Mouse (Mus musculus): ENCODE measurements around the gene Zswim7. TPM values are rescaled to one million over a fixed set of nuclear protein-coding genes. Genes with fewer than 3 reads are reported as not detected.
"Not testable (repeated sequence)": the region's sequence is repeated elsewhere in the genome, so short reads cannot be mapped to it uniquely, and the experiment has no call there.

Gene Zswim7
- polyA plus RNA-seq, 1 experiment from 2014 or later: 11.2 TPM

DNA sequence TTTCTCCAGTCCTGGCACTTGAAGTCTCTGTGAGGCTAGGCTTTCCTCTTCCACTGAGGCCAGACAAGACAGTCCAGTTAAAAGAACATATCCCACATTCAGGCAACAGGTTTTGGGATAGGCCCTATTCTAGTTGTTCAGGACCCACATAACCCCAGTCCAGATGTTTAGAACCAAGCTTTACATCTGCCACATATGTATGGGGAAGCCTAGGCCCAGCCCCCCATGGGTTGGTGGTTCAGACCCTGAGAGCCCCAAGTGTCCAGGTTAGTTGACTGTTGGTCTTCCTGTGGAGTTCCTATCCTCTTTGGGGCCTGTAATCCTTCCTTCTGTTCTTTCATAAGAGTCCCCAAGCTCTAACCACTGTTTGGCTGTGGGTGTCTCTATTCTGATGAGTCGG lies 6.5 kb upstream of the Zswim7 start:
- Histone ChIP-seq H3K9me3 (ENCODE audit: control insufficient read depth, low read length) (no peaks in the 10 kb centered on the region), H3K4me3 (replicated peaks; ENCODE audit: low read length) (no peak overlapping the region), H3K4me1 (replicated peaks; ENCODE audit: control insufficient read depth, insufficient read depth, low read length) (no peaks in the 10 kb centered on the region), H3K27ac (ENCODE audit: low read length) (no peak overlapping the region), H3K36me3 (ENCODE audit: control insufficient read depth, insufficient read depth) (peaks cover 20% of the 10 kb centered on the region), H3K4me2 (ENCODE audit: low read length) (no peak overlapping the region), H3K9ac (replicated peaks; ENCODE audit: low read depth, low read length) (no peak overlapping the region), H3K27me3 (replicated peaks; ENCODE audit: control insufficient read depth, insufficient read depth, low read length) (no peaks in the 10 kb centered on the region)
- ATAC-seq: no peak
- 100% methylated on average over 1 of the region's 1 CpGs for WGBS

GRCm38 (mm10) chr11:62285020-62285419 lies 3.8 kb upstream of the Zswim7 start:
- no peak for ATAC-seq
- Histone ChIP-seq H3K9me3 (ENCODE audit: control insufficient read depth, low read length) (no peaks in the 10 kb centered on the region), H3K27me3 (replicated peaks; ENCODE audit: control insufficient read depth, insufficient read depth, low read length) (no peaks in the 10 kb centered on the region), H3K27ac (ENCODE audit: low read length) (no peak overlapping the region), H3K4me2 (ENCODE audit: low read length) (no peak overlapping the region), H3K9ac (replicated peaks; ENCODE audit: low read depth, low read length) (no peak overlapping the region), H3K4me1 (replicated peaks; ENCODE audit: control insufficient read depth, insufficient read depth, low read length) (peaks cover 8% of the 10 kb centered on the region), H3K4me3 (replicated peaks; ENCODE audit: low read length) (no peak overlapping the region), H3K36me3 (ENCODE audit: control insufficient read depth, insufficient read depth) (peaks cover 20% of the 10 kb centered on the region)
- 88% methylated on average over 8 of the region's 8 CpGs for WGBS

DNA sequence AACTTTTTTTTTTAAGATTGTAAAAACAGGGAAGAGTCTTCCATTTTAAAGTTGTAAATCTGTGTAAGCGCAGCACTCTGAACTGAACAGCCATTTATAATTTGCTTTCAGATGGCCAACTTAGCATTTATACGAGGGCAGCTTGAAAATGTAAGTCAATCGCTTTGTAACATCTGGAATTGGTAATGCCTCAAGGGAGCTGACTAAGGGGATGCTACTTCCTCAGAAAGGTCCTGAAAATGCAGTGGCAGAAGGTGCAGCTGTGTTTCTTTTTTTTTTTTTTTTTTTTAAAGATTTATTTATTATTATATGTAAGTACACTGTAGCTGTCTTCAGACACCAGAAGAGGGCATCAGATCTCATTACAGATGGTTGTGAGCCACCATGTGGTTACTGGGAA lies 2.8 kb upstream of the Zswim7 start:
- not testable (repeated sequence) for H3K9me3 ChIP-seq (ENCODE audit: control insufficient read depth, low read length); H3K9ac ChIP-seq (replicated peaks; ENCODE audit: low read depth, low read length); ATAC-seq; H3K27ac ChIP-seq (ENCODE audit: low read length); H3K4me1 ChIP-seq (replicated peaks; ENCODE audit: control insufficient read depth, insufficient read depth, low read length); H3K4me2 ChIP-seq (ENCODE audit: low read length); H3K27me3 ChIP-seq (replicated peaks; ENCODE audit: control insufficient read depth, insufficient read depth, low read length); H3K4me3 ChIP-seq (replicated peaks; ENCODE audit: low read length)
- H3K36me3 ChIP-seq (ENCODE audit: control insufficient read depth, insufficient read depth): peaks cover 20% of the 10 kb centered on the region
- 90% methylated on average over 3 of the region's 3 CpGs for WGBS

GRCm38 (mm10) chr11:62281601-62281997 lies 424 bp upstream of the Zswim7 start:
- H3K9ac ChIP-seq (replicated peaks; ENCODE audit: low read depth, low read length): peak overlapping the region; percentile 90
- no peaks in the 10 kb centered on the region for H3K27me3 ChIP-seq (replicated peaks; ENCODE audit: control insufficient read depth, insufficient read depth, low read length)
- H3K4me3 ChIP-seq (replicated peaks; ENCODE audit: low read length): peak overlapping the region; percentile 94
- H3K9me3 ChIP-seq (ENCODE audit: control insufficient read depth, low read length): no peaks in the 10 kb centered on the region
- H3K4me1 ChIP-seq (replicated peaks; ENCODE audit: control insufficient read depth, insufficient read depth, low read length): peaks cover 8% of the 10 kb centered on the region
- peak overlapping the region; percentile 88 for H3K27ac ChIP-seq (ENCODE audit: low read length)
- no peak; the same call in 1 of the 2 replicates for ATAC-seq
- H3K36me3 ChIP-seq (ENCODE audit: control insufficient read depth, insufficient read depth): peaks cover 13% of the 10 kb centered on the region
- peak overlapping the region; percentile 82 for H3K4me2 ChIP-seq (ENCODE audit: low read length)
- 1% methylated on average over 28 of the region's 57 CpGs for WGBS

DNA sequence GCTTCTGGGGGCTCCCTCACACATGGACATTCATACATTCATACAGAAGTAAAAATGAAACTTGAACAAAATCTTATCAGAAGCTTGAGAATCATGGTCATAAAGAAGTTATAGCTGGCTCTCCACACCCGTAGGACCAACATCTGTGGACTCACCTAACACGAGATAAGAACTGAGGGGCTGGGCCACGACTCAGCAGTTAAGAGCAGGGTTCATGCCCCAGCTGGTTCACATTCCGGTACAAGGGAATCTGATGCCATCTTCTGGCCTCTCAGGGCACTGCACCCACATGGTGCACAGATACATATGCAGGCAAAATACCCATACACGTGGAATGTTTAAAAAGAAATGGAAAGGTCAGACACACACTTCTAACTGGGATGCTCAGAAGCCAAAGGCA lies 3.1 kb downstream of the Zswim7 start:
- no peak overlapping the region for H3K9ac ChIP-seq (replicated peaks; ENCODE audit: low read depth, low read length)
- no peak overlapping the region for H3K4me3 ChIP-seq (replicated peaks; ENCODE audit: low read length)
- H3K9me3 ChIP-seq (ENCODE audit: control insufficient read depth, low read length): no peaks in the 10 kb centered on the region
- H3K27ac ChIP-seq (ENCODE audit: low read length): no peak overlapping the region
- WGBS: 29% methylated on average over 5 of the region's 5 CpGs
- H3K4me2 ChIP-seq (ENCODE audit: low read length): no peak overlapping the region
- no peaks in the 10 kb centered on the region for H3K27me3 ChIP-seq (replicated peaks; ENCODE audit: control insufficient read depth, insufficient read depth, low read length)
- H3K36me3 ChIP-seq (ENCODE audit: control insufficient read depth, insufficient read depth): no peaks in the 10 kb centered on the region
- no peak for ATAC-seq
- H3K4me1 ChIP-seq (replicated peaks; ENCODE audit: control insufficient read depth, insufficient read depth, low read length): peaks cover 8% of the 10 kb centered on the region

- Histone ChIP-seq H3K36me3 (ENCODE audit: control insufficient read depth, insufficient read depth) (no peaks in the 10 kb centered on the region), H3K4me2 (ENCODE audit: low read length) (no peak overlapping the region), H3K9me3 (ENCODE audit: control insufficient read depth, low read length) (no peaks in the 10 kb centered on the region), H3K4me3 (replicated peaks; ENCODE audit: low read length) (no peak overlapping the region), H3K4me1 (replicated peaks; ENCODE audit: control insufficient read depth, insufficient read depth, low read length) (peaks cover 5% of the 10 kb centered on the region), H3K27ac (ENCODE audit: low read length) (no peak overlapping the region), H3K27me3 (replicated peaks; ENCODE audit: control insufficient read depth, insufficient read depth, low read length) (no peaks in the 10 kb centered on the region), H3K9ac (replicated peaks; ENCODE audit: low read depth, low read length) (no peak overlapping the region)
- 74% methylated on average over 8 of the region's 8 CpGs for WGBS
- ATAC-seq: no peak
These were observed 4.1 kb downstream of the Zswim7 start for GRCm38 (mm10) chr11:62277086-62277485.

DNA sequence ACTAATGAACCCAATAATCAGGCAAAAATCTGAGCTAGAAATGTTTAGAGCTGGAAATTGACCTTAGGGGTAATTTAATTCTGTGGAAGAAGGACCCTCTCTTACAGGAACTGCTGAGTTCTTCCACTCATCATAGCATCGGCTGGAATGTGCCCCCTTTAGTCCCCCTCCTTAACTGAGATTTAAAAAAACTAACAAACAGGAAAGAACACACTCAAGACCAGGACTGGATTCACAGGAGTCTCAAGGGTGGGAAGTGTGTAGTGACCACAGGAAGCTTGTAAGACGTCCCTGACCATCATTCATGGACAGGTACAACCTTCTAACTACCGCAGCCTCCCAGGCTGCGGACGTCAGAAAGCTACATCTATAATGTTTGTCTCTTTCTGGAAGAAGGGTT lies 10.3 kb downstream of the Zswim7 start:
- Histone ChIP-seq H3K4me2 (ENCODE audit: low read length) (no peak overlapping the region), H3K4me3 (replicated peaks; ENCODE audit: low read length) (no peak overlapping the region), H3K4me1 (replicated peaks; ENCODE audit: control insufficient read depth, insufficient read depth, low read length) (peaks cover 8% of the 10 kb centered on the region), H3K27ac (ENCODE audit: low read length) (no peak overlapping the region), H3K9me3 (ENCODE audit: control insufficient read depth, low read length) (no peaks in the 10 kb centered on the region), H3K9ac (replicated peaks; ENCODE audit: low read depth, low read length) (no peak overlapping the region), H3K36me3 (ENCODE audit: control insufficient read depth, insufficient read depth) (no peaks in the 10 kb centered on the region), H3K27me3 (replicated peaks; ENCODE audit: control insufficient read depth, insufficient read depth, low read length) (no peaks in the 10 kb centered on the region)
- ATAC-seq: no peak
- WGBS: 67% methylated on average over 5 of the region's 5 CpGs

DNA sequence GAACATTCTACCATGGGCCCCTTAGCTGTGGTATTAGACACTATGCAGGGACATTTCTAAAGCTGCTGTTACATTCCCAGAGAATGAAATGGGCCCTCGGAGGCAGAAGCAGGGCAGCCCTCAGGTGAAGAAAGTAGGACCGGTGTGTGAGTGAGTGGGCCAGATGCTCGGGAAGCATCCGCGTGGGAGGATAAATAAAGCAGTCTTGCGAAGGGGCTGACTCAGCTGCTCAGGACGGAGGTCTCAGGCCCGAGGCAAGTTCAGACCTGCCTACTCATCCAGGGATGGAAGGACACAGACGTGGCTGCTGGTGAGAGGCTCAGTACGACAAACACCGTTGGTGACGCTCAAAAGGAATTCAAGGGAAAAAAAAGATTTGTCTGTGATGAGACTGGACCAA lies 12.1 kb downstream of the Zswim7 start:
- no peak for ATAC-seq
- Histone ChIP-seq H3K36me3 (ENCODE audit: control insufficient read depth, insufficient read depth) (no peaks in the 10 kb centered on the region), H3K9me3 (ENCODE audit: control insufficient read depth, low read length) (no peaks in the 10 kb centered on the region), H3K4me2 (ENCODE audit: low read length) (no peak overlapping the region), H3K27me3 (replicated peaks; ENCODE audit: control insufficient read depth, insufficient read depth, low read length) (no peaks in the 10 kb centered on the region), H3K27ac (ENCODE audit: low read length) (no peak overlapping the region), H3K4me3 (replicated peaks; ENCODE audit: low read length) (no peak overlapping the region), H3K4me1 (replicated peaks; ENCODE audit: control insufficient read depth, insufficient read depth, low read length) (peaks cover 11% of the 10 kb centered on the region), H3K9ac (replicated peaks; ENCODE audit: low read depth, low read length) (no peak overlapping the region)
- WGBS: 83% methylated on average over 12 of the region's 12 CpGs

DNA sequence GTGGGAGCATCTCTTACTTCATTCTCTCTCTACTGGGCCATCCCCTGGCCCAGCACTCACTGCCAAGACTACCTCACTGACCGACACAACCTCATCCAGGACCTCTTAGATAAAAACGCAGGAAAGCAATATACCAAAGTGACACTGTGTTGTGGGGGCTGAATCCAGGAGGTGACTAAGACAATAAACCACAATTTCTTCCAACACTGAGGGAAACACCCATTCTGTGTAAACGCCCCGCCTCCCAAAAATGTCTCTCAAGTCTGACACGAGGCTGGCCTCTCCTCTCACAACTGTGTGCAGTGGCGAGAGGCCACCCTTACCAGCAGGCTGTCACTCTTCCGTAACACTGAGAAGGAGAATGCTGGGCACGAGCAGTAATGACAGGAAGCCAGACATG lies 12.8 kb downstream of the Zswim7 start:
- Histone ChIP-seq H3K27ac (ENCODE audit: low read length) (no peak overlapping the region), H3K4me1 (replicated peaks; ENCODE audit: control insufficient read depth, insufficient read depth, low read length) (peaks cover 11% of the 10 kb centered on the region), H3K9ac (replicated peaks; ENCODE audit: low read depth, low read length) (no peak overlapping the region), H3K27me3 (replicated peaks; ENCODE audit: control insufficient read depth, insufficient read depth, low read length) (no peaks in the 10 kb centered on the region), H3K9me3 (ENCODE audit: control insufficient read depth, low read length) (no peaks in the 10 kb centered on the region), H3K36me3 (ENCODE audit: control insufficient read depth, insufficient read depth) (no peaks in the 10 kb centered on the region), H3K4me3 (replicated peaks; ENCODE audit: low read length) (no peak overlapping the region), H3K4me2 (ENCODE audit: low read length) (no peak overlapping the region)
- WGBS: 77% methylated on average over 8 of the region's 8 CpGs
- no peak for ATAC-seq

GRCm38 (mm10) chr11:62266466-62267214 lies 14.5 kb downstream of the Zswim7 start:
- Histone ChIP-seq H3K4me2 (ENCODE audit: low read length) (no peak overlapping the region), H3K4me3 (replicated peaks; ENCODE audit: low read length) (no peak overlapping the region), H3K27me3 (replicated peaks; ENCODE audit: control insufficient read depth, insufficient read depth, low read length) (no peaks in the 10 kb centered on the region), H3K9me3 (ENCODE audit: control insufficient read depth, low read length) (no peaks in the 10 kb centered on the region), H3K36me3 (ENCODE audit: control insufficient read depth, insufficient read depth) (no peaks in the 10 kb centered on the region), H3K9ac (replicated peaks; ENCODE audit: low read depth, low read length) (no peak overlapping the region), H3K4me1 (replicated peaks; ENCODE audit: control insufficient read depth, insufficient read depth, low read length) (peaks cover 11% of the 10 kb centered on the region), H3K27ac (ENCODE audit: low read length) (no peak overlapping the region)
- 45% methylated on average over 17 of the region's 17 CpGs for WGBS
- ATAC-seq: no peak
